Mouse (Mus musculus) v-Abl transformed pro-B cells (cell line): ENCODE data around the gene Olfr508.
"Not testable (repeated sequence)": the region's sequence is repeated elsewhere in the genome, so short reads cannot be mapped to it uniquely, and the experiment has no call there.

Experiments used
- in situ Hi-C, 2 experiments: fragments of 400-800 bp; cut with MboI; formaldehyde crosslinking; loops; one replicate each; pipeline ENCODE4 v1.15.1; 2025; ENCODE audit not compliant: unreplicated experiment in 2 of 2

The Olfr508 gene

DNA sequence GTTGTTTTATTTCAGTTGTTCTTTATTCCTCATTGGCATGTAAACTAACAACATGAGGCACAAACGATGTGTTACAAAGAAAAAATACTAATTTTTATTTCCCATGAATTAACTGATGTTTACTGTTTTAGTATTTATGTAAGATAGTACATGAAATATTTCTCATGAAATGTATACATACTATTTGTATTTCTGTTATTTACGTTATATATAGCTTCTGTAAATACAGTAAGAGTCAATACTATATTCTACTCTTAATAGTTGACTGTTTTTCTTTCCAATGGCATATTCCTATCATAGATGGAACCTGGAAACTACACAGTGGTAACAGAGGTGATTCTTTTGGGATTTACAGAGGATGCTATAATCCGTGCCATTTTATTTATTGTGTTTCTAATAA lies at the start of gene Olfr508:
Olfr508 (plus strand) TSS at position 301 of the 400 bp plus-strand sequence.
- in situ Hi-C loops: no loop called here

DNA sequence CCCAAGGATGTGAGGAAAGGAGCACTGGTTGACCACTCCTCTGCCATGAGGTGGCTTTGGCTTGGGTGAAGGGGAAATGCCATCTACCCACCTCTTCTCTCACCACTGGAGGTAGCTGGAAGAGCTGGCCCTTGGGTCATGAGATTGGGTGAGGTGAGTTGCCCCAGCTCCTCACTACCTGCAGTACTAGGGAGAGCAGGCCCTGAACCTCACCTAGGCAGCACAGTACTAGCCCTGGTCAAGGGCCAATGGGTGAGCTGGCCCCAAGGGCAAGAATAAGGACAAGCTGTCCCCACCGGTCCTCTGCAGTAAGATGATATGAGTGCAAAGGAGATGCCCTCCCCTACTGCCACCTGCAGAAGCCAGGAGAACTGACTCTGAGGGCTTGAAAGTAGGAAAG lies 40.0 kb upstream of the Olfr508 start:
- in situ Hi-C loops: no loop called here

DNA sequence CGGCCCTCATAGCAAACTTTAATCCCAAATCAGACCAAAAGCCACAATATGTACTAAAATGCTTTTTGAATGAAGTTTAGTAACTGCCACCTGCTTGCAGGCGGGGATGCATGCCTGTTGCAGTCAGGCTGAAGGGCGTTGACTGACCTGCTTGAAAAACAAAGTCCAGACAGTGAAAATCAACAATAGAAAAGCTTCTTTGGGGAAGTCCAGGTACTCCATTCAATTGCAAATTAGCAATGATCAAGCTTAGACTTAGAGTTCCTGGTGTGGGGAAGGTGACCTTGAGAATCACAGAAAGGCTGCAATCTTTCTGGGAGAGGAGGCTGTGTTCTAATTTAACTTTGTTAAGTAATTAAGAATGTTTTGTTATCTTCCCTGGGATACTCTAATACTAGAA lies 27.9 kb upstream of the Olfr508 start:
- in situ Hi-C loops: not testable (repeated sequence)

DNA sequence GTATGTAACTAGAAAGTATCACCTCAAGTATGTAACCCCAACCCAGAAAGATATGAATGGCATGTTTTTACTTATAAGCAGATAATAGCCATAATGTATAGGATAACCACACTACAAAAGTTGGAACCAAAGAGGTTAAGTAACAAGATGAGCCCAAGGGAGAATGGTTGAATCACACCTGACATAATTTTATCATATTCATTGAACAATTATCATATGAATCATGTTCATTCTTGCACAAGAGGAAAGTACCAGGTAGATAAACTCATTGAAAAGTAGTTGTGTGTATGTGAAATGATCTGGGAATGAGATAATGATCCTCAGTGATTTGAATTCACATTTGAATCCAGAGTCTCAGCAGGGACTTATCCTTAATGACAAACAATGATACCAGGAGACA lies 19.3 kb upstream of the Olfr508 start, which contains the start of gene Olfr506:
Olfr506 (plus strand) TSS at position 301 of the 400 bp plus-strand sequence.
- in situ Hi-C loops: no loop called here

DNA sequence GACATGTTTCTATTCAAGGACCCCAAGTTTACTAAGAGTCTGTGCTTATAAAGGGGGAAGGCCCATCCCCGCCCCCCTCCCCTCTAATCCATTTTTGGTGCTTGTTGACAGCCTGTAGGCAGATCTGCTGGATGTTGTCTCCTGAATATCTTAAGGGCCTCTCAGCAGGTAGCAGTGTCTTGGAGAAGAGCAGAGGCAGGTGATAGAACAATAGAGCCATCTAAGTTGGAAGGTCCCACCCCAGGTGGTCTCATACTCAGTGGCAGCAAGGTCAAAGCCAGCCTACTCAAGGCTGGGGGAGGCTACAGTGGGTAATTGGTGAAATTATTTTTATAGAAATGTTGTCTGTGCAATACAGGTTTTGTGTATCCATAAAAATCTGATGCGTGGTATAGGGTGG lies 15.7 kb upstream of the Olfr508 start:
- in situ Hi-C loops: no loop called here

DNA sequence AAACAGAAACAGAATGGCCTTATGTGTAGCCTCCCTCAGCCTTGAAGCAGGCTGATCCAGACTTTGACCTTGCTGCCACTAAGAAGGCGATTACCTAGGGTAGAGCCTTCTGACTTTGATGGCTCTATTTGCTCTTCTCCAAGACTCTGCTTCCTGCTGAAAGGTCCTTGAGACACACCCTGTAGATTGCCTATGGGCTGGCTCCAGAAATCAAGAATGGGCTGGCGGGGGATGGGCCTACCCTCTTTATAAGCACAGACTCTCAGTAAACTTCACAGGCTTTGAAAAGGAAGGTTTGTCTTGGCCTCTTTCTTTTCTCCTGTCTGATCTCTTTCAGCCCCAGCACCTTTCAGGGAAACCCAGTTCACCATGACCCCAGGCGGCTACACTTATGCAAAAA lies 13.0 kb upstream of the Olfr508 start:
- in situ Hi-C loops: not testable (repeated sequence)

DNA sequence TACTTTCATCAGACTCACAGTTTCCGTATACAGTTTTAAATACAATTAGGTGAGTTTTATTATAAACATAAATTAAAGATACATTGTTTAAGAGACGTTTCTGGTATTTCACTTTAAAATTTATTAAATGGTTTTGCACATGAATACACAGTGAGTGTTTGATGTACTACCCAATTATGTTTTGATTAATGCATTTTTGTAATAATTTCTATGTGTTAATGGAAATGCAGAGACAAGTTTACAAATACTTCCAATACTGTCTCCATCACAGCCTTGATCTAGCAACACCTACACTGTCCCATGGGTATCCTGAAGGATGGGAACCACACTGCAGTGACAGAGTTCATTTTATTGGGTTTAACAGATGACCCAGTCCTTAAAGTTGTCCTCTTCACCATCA lies 8.3 kb upstream of the Olfr508 start, which contains the start of gene Olfr507:
Olfr507 (plus strand) TSS at position 301 of the 400 bp plus-strand sequence.
- in situ Hi-C loops: no loop called here

GRCm38 (mm10) chr7:108651806-108652205 lies 22.0 kb downstream of the Olfr508 start, which contains the start of gene Olfr509:
Gene Olfr509 (minus strand): TSS chr7:108651906.
- in situ Hi-C loops: no loop called here

GRCm38 (mm10) chr7:108662419-108662818 lies 32.6 kb downstream of the Olfr508 start:
- in situ Hi-C loops: no loop called here

DNA sequence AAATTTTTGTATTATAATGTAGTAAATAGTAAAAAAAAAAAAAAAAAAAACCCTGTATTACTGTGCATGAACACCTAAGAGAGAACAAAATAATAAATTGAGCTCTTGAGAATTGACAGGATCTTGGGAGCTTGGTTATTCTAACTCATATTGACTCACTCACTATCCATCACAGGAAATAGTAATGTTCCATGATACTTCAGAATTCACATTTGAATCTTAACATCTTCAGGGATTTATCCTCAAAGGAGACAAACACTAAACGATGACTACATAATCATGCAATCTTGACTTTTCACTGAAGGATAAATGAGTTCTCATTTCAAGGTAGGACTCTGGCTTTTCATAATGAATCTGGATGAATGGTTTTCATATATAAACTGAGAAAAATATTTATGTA lies 36.3 kb downstream of the Olfr508 start, which contains the start of gene Olfr510:
Olfr510 (plus strand) TSS at position 301 of the 400 bp plus-strand sequence.
- in situ Hi-C loops: no loop called here

DNA sequence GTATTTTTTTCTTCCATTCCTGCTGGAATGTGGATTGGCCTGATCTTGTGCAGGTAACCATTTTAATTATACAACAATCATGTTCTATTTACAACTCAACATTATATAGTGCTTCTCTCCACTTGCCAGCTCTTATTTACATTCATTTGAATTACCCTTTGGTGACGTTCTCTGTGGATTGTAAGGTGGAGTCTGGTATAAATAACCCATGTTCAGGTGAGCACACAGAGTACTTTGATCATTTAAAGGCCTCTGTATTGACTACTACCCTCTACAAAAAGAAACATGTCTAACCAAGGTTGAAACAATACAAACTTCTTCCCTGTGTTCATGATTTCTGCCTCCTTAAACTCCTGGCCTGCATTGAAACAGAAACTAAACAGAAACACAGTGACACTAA lies 41.3 kb downstream of the Olfr508 start:
- in situ Hi-C loops: no loop called here

GRCm38 (mm10) chr7:108678886-108679285 lies 49.1 kb downstream of the Olfr508 start:
- in situ Hi-C loops: no loop called here
